Mouse (Mus musculus) stomach, postnatal 0 days (tissue): ENCODE results near the gene Lalba. TPM values are rescaled to one million over a fixed set of nuclear protein-coding genes. Genes with fewer than 3 reads are reported as not detected.
A peak's percentile ranks its signal among the peaks of the same experiment; 100 is the strongest.

Source experiments
- ATAC-seq: fragments of 200-750 bp; cut with Nextera tagmentation; 2 replicates; pipeline ENCODE4 v1.8.0; 2017; ENCODE audit not compliant: low FRiP score, low TSS enrichment
- DNase-seq: peaks from one replicate; pipeline ENCODE4 v3.0.0-alpha.2; 2016; ENCODE audit warnings: low spot score
- H3K27ac ChIP-seq: fragments of 300-500 bp; sonication (generic); replicated peaks from 2 replicates; pipeline ENCODE4 v1.5.1; 2014; ENCODE audit warnings: mild to moderate bottlenecking, control low read depth
- H3K27me3 ChIP-seq: fragments of 300-500 bp; sonication (generic); 2 replicates; pipeline ENCODE4 v1.6.1; 2014; ENCODE audit warnings: low read length; ENCODE audit not compliant: control insufficient read depth, insufficient read depth
- H3K36me3 ChIP-seq: fragments of 300-500 bp; sonication (generic); 2 replicates; pipeline ENCODE4 v1.6.1; 2014; ENCODE audit warnings: low read length, mixed read lengths; ENCODE audit not compliant: control insufficient read depth, insufficient read depth
- H3K4me1 ChIP-seq: fragments of 300-500 bp; sonication (generic); replicated peaks from 2 replicates; pipeline ENCODE4 v1.6.1; 2014; ENCODE audit warnings: antibody characterized with exemption; ENCODE audit not compliant: control insufficient read depth, insufficient read depth
- H3K4me2 ChIP-seq: fragments of 300-500 bp; sonication (generic); replicated peaks from 2 replicates; pipeline ENCODE4 v1.6.1; 2014; ENCODE audit warnings: low read depth, mild to moderate bottlenecking, control low read depth, moderate library complexity
- H3K4me3 ChIP-seq: fragments of 300-500 bp; sonication (generic); 2 replicates; pipeline ENCODE4 v1.5.1; 2014; ENCODE audit warnings: low read depth, low read length, control low read depth
- H3K9ac ChIP-seq: fragments of 300-500 bp; sonication (generic); 2 replicates; pipeline ENCODE4 v1.6.1; 2014; ENCODE audit warnings: mild to moderate bottlenecking, low read length, control low read depth, mixed read lengths
- H3K9me3 ChIP-seq: fragments of 300-500 bp; sonication (generic); 2 replicates; pipeline ENCODE4 v1.6.1; 2016; ENCODE audit warnings: low read length; ENCODE audit not compliant: control insufficient read depth
- CTCF ChIP-seq: IDR thresholded peaks from 2 replicates; pipeline ENCODE4 v1.5.1; 2016; ENCODE audit warnings: antibody characterized with exemption, low read depth, mild to moderate bottlenecking, moderate library complexity
- EP300 ChIP-seq: optimal IDR thresholded peaks from 2 replicates; pipeline ENCODE3; 2016; ENCODE audit warnings: antibody characterized with exemption
- WGBS: fragments of 180-500 bp; shearing (Covaris S2); extraction: QIAGEN DNeasy Blood & Tissue Kit; methylation state at CpG from one replicate; pipeline ENCODE4 v1.1.7; 2014; 5-methylcytosine and 5-hydroxymethylcytosine counted together
- polyA plus RNA-seq: library from polyadenylated mRNA; unstranded; fragments of >200 nt; fragmentation: Nextera tagmentation; extraction: Ambion mirVana; gene quantifications from 2 replicates; pipeline ENCODE4 v1.2.1, GENCODE M21; 2015

Lalba gene
- polyA plus RNA-seq: 0.42 and 0.70 TPM in 2 replicates

DNA sequence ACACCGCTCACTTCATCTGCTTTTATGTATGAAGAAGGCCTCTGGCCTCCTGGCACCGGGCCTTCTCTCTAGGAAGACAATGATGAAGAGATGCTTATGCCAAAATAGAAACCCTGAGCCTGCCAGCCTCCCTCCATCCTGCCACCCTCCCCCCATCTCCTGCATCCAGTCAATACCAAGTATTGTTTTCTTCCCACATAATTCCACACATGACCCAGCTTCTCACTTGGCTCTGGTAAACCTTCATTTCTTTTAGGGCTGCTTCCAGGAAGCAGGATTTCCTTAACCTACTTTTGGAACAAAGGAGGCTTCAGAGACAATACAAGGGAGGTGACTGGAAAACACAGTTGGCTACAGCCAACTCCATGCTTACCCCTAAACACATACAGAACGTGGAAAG is at the start of gene Lalba:
Gene Lalba (minus strand): TSS at position 21 of the 400 bp plus-strand sequence.
- 36% methylated on average over 3 of the region's 3 CpGs for WGBS
- Histone ChIP-seq H3K4me3 (no peak within 1 kb of the TSS), H3K27me3 (no peaks in the 10 kb centered on the region), H3K9me3 (no peaks in the 10 kb centered on the region), H3K27ac (no peak within 1 kb of the TSS; the same call in 1 of the 2 replicates), H3K4me1 (no peaks in the 10 kb centered on the region), H3K4me2 (no peak within 1 kb of the TSS), H3K9ac (no peak within 1 kb of the TSS), H3K36me3 (no peaks in the 10 kb centered on the region)
- TF ChIP-seq EP300: no peak
- TF ChIP-seq CTCF: no peak
- DNase-seq (no peak), ATAC-seq (no peak)

DNA sequence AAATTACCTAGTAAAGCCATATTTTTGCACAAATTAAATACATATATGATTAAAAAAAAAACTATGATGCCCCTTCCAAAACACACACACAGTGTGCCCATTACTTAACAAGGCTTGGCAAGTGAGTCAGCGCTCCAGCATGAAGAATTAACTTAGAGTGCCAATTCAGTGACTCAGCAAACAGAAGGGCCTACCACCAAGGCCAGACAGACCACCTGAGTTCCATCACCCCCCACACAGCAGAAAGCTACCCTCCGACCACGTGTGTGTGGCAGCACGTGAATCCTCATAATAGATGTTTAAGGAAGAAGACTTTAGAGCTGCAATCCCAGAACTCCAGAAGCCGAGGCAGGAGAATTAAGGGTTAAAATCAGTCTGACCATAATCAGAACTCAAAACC is 49.8 kb upstream of the Lalba start:
- ATAC-seq (no peak), DNase-seq (no peak)
- H3K27ac ChIP-seq: no peak overlapping the region
- H3K9me3 ChIP-seq: no peaks in the 10 kb centered on the region
- peaks cover 13% of the 10 kb centered on the region for H3K36me3 ChIP-seq
- WGBS: 19% methylated on average over 5 of the region's 5 CpGs
- 0 out of 2 replicates have a peak, but pooled peaks cover 3% of the 10 kb centered on the region for H3K4me1 ChIP-seq
- H3K4me3 ChIP-seq: peak overlapping the region; percentile 80
- TF ChIP-seq EP300: no peak
- TF ChIP-seq CTCF: no peak
- H3K9ac ChIP-seq: peak overlapping the region; percentile 93; the same call in 1 of the 2 replicates
- H3K27me3 ChIP-seq: no peaks in the 10 kb centered on the region
- peak overlapping the region; percentile 77 for H3K4me2 ChIP-seq

DNA sequence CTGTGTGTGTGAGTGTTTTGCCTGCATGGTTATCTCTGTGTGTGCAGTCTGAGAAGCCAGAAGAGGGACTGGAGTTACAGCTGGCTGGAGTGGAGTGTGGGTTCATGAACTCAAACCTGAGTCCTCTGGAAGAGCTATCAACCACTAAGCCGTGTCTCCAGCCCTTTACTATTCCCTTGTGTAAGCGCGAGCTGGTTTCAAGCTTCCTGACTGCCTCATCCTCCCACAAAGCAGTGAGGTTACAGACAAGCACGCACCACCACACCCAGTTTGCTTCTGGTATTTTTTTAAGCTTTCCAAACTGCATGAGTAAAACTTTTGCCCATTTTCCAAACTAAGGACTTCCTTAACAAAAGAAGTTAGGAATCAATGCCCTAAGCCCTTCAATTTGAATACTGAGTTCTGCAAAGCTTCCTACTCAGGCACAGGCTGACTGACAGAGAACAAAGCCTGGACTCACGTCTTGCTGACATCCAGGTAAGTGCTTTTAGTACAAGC is 45.6 kb upstream of the Lalba start:
- DNase-seq (no peak), ATAC-seq (0 out of 2 replicates have a peak, but pooled peaks have one; percentile 16)
- H3K27ac ChIP-seq: no peak overlapping the region
- H3K4me3 ChIP-seq: no peak overlapping the region
- H3K9me3 ChIP-seq: no peaks in the 10 kb centered on the region
- peaks cover 18% of the 10 kb centered on the region for H3K36me3 ChIP-seq
- no peaks in the 10 kb centered on the region for H3K27me3 ChIP-seq
- no peak overlapping the region for H3K4me2 ChIP-seq
- TF ChIP-seq EP300: no peak
- no peak for TF ChIP-seq CTCF
- 79% methylated on average over 5 of the region's 5 CpGs for WGBS
- 0 out of 2 replicates have a peak, but pooled peaks cover 3% of the 10 kb centered on the region for H3K4me1 ChIP-seq
- no peak overlapping the region for H3K9ac ChIP-seq

DNA sequence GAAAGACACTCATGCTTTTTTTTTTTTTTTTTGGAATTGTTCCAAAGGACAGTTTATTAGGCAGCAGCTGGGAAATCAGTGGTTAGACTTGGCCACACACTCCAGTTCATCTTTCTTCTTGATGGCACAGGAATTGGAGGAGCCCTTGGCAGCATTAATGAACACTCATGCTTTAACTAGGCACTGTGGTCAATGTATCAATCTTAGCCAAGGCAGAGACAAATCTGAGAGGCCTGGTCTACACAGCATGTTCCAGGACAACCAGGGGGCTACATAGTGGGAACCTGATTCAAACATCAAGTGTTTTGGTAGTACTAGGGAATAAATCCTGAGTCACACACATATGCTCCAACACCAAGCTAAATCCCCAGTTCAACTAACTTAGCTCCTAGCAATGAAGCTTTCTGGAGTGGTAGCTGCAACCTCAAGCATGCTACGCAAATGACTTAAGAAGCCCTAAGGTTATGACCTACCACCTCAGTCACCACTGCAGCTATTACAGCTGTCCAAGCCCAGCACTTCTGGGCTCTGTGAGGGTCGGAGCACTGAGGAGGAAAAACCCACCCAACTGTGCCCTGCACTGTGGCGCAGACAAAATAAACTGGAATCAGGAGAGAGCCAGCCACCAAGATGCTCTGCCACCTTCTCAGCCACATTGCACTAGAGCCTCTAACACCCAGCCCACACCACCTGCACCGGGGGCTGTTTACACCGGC is 44.7 kb upstream of the Lalba start:
- WGBS: 94% methylated on average over 5 of the region's 5 CpGs
- Histone ChIP-seq H3K27me3 (no peaks in the 10 kb centered on the region), H3K4me3 (no peak overlapping the region), H3K4me2 (no peak overlapping the region), H3K4me1 (no peaks in the 10 kb centered on the region), H3K36me3 (peaks cover 25% of the 10 kb centered on the region), H3K9me3 (no peaks in the 10 kb centered on the region), H3K9ac (no peak overlapping the region), H3K27ac (no peak overlapping the region)
- DNase-seq (no peak), ATAC-seq (no peak)
- TF ChIP-seq CTCF: no peak
- TF ChIP-seq EP300: no peak

DNA sequence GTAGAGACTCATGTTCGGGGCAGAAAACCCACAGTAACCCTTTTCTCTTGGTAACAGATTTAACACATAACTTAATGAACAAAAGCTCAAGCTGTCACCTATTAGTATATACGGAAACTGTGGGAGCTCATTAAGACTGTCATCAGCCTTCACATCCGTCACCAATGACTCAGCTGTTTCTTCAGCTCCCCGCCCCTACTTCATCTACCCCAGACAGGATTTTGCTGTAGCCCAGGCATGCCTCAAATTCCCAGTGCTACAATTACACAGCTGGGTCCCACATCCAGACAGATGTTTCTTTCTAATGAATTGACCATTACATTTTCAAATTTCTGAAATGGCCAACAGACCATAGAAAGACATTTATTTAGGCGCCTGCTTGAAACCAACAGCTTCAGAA is 43.5 kb upstream of the Lalba start:
- Histone ChIP-seq H3K4me3 (no peak overlapping the region), H3K9me3 (no peaks in the 10 kb centered on the region), H3K27ac (no peak overlapping the region), H3K4me2 (no peak overlapping the region), H3K36me3 (peaks cover 25% of the 10 kb centered on the region), H3K4me1 (no peaks in the 10 kb centered on the region), H3K9ac (no peak overlapping the region), H3K27me3 (no peaks in the 10 kb centered on the region)
- ATAC-seq: 0 out of 2 replicates have a peak, but pooled peaks have one; percentile 46
- TF ChIP-seq CTCF (no peak), EP300 (no peak)
- DNase-seq: no peak
- 67% methylated on average over 5 of the region's 5 CpGs for WGBS

DNA sequence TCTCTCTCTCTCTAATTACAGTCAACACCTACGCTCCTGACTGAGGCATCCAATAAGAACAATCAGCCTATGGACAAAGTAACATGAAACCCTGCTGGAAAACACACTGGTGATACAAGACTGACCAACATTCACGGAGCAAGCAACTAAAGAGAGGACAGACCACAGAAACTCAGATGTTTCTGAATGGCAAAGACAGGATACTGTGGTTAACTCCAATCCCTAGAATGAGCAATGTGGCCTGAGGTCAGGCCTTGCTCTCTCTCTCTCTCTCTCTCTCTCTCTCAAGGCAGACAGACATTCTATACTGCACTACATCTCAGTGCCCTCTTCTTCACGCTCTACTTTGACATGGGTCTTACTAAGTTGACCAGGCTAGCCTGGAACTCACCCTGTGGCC is 38.7 kb upstream of the Lalba start:
- no peak overlapping the region for H3K9ac ChIP-seq
- H3K4me2 ChIP-seq: no peak overlapping the region
- ATAC-seq (no peak), DNase-seq (no peak)
- no peak overlapping the region for H3K4me3 ChIP-seq
- no peak overlapping the region for H3K27ac ChIP-seq
- 98% methylated on average over 3 of the region's 3 CpGs for WGBS
- no peaks in the 10 kb centered on the region for H3K4me1 ChIP-seq
- peaks cover 22% of the 10 kb centered on the region for H3K36me3 ChIP-seq
- H3K9me3 ChIP-seq: no peaks in the 10 kb centered on the region
- TF ChIP-seq CTCF: no peak
- no peak for TF ChIP-seq EP300
- H3K27me3 ChIP-seq: no peaks in the 10 kb centered on the region
